In genomic region chr11:78195101-78195863, GRCm38 (mm10) we compare ENCODE assay signal across 9 mouse cellular contexts. TPM values are rescaled to one million over a fixed set of nuclear protein-coding genes. Genes with fewer than 3 reads are reported as not detected.
DNase-seq lines count a peak whose midpoint lies in the region; ATAC-seq and TF ChIP-seq lines count a peak whose summit lies in the region.
"Had no signal": no experiment of that assay in that cellular context is flagged by ENCODE, and none has a peak within 500 bp of the region (broad histone marks: within the 10 kb centered on the region; RNA-seq: fewer than 3 reads in every experiment).

No protein-coding gene starts in this region.

- no peak for ATAC-seq in lung, embryonic 14.5 days (ENCODE audit: insufficient read depth)
- ATAC-seq in erythroid progenitor cell, adult 5-6 weeks (replicated peaks; ENCODE audit: low FRiP score, poor library complexity, severe bottlenecking) = peak; percentile 28; the same call in 1 of the 2 replicates
- no peak for ATAC-seq in intestine, postnatal 0 days
- no peak for ATAC-seq in neural tube, embryonic 14.5 days (ENCODE audit: low read depth)
- ATAC-seq in megakaryocyte-erythroid progenitor cell, adult 5-6 weeks (replicated peaks; ENCODE audit: low FRiP score, low TSS enrichment, poor library complexity, severe bottlenecking) = no peak

- no peaks in the 10 kb centered on the region for H3K9me3 ChIP-seq in lung, embryonic 14.5 days (ENCODE audit: low read depth, low read length)
- no peaks in the 10 kb centered on the region for H3K9me3 ChIP-seq in intestine, postnatal 0 days (ENCODE audit: control insufficient read depth)
- H3K9me3 ChIP-seq in neural tube, embryonic 14.5 days (ENCODE audit: control insufficient read depth, low read length) = no peaks in the 10 kb centered on the region

- H3K4me1 ChIP-seq in lung, embryonic 14.5 days (ENCODE audit: insufficient read depth) = peaks cover 6% of the 10 kb centered on the region; the same call in 1 of the 2 replicates
- H3K4me1 ChIP-seq in intestine, postnatal 0 days (replicated peaks; ENCODE audit: control insufficient read depth, insufficient read depth, low read length) = 0 out of 2 replicates have a peak, but pooled peaks cover 3% of the 10 kb centered on the region
- H3K4me1 ChIP-seq in neural tube, embryonic 14.5 days (ENCODE audit: control insufficient read depth, insufficient read depth, low read length) = no peaks in the 10 kb centered on the region; the same call in 1 of the 2 replicates

- H3K9ac ChIP-seq in lung, embryonic 14.5 days = peak overlapping the region; percentile 40
- H3K9ac ChIP-seq in intestine, postnatal 0 days (ENCODE audit: low read depth, low read length) = peak overlapping the region; percentile 38; the same call in 1 of the 2 replicates
- no peak overlapping the region for H3K9ac ChIP-seq in neural tube, embryonic 14.5 days (replicated peaks; ENCODE audit: low read depth, low read length)

- peak overlapping the region; percentile 70 for H3K4me2 ChIP-seq in lung, embryonic 14.5 days
- peak overlapping the region; percentile 85 for H3K4me2 ChIP-seq in intestine, postnatal 0 days (replicated peaks; ENCODE audit: low read depth)
- peak overlapping the region; percentile 28 for H3K4me2 ChIP-seq in neural tube, embryonic 14.5 days (ENCODE audit: low read depth, low read length)

- whole genome bisulfite sequencing in lung, embryonic 14.5 days = 58% methylated on average over 23 of the region's 23 CpGs
- WGBS in intestine, postnatal 0 days = 60% methylated on average over 23 of the region's 23 CpGs
- WGBS in neural tube, embryonic 14.5 days = 68% methylated on average over 23 of the region's 23 CpGs

- peak overlapping the region; percentile 30 for H3K27ac ChIP-seq in lung, embryonic 14.5 days (ENCODE audit: low read depth)
- no peak overlapping the region for H3K27ac ChIP-seq in intestine, postnatal 0 days (ENCODE audit: low read depth, low read length)
- no peak overlapping the region for H3K27ac ChIP-seq in neural tube, embryonic 14.5 days (ENCODE audit: low read depth, low read length)

- H3K27me3 ChIP-seq in lung, embryonic 14.5 days (ENCODE audit: insufficient read depth, low read length) = no peaks in the 10 kb centered on the region
- 0 out of 2 replicates have a peak, but pooled peaks cover 3% of the 10 kb centered on the region for H3K27me3 ChIP-seq in intestine, postnatal 0 days (replicated peaks; ENCODE audit: control insufficient read depth, insufficient read depth, low read length)
- no peaks in the 10 kb centered on the region for H3K27me3 ChIP-seq in neural tube, embryonic 14.5 days (ENCODE audit: control insufficient read depth, insufficient read depth, low read length)

- peaks cover 28% of the 10 kb centered on the region for H3K36me3 ChIP-seq in lung, embryonic 14.5 days (ENCODE audit: insufficient read depth)
- H3K36me3 ChIP-seq in intestine, postnatal 0 days (ENCODE audit: control insufficient read depth, insufficient read depth) = no peaks in the 10 kb centered on the region
- peaks cover 12% of the 10 kb centered on the region; the same call in 1 of the 2 replicates for H3K36me3 ChIP-seq in neural tube, embryonic 14.5 days (ENCODE audit: control insufficient read depth, insufficient read depth, low read length)

- no peak for TF ChIP-seq CTCF in lung, embryonic 14.5 days (IDR thresholded peaks at IDR 0.05; ENCODE audit: low read depth)
- no peak for TF ChIP-seq CTCF in intestine, postnatal 0 days (IDR thresholded peaks at IDR 0.05; ENCODE audit: low read depth)

- intact Hi-C loops in left cerebral cortex, postnatal 14 days (cut with DNase I) = no loop called here

- peak overlapping the region; percentile 46 for H3K4me3 ChIP-seq in lung, embryonic 14.5 days (ENCODE audit: low read depth, low read length)
- peak overlapping the region; percentile 57 for H3K4me3 ChIP-seq in intestine, postnatal 0 days (ENCODE audit: low read depth, low read length)
- H3K4me3 ChIP-seq in neural tube, embryonic 14.5 days (ENCODE audit: low read depth, low read length) = peak overlapping the region; percentile 18

- DNase-seq in lung, embryonic 14.5 days = no peak
- no peak for DNase-seq in lung, postnatal 10 days
- DNase-seq in adrenal gland, adult (ENCODE audit: inconsistent age in 2 of 2, low spot score in 1 of 2) = no peak
- no peak for DNase-seq in left cerebral cortex, postnatal 14 days (ENCODE audit: low spot score in 2 of 2)

RNA-seq across cellular contexts. Expression of gene Proca1, which starts 2.1 kb away (rescaled TPM):
- 2.8 TPM in 2 replicates for polyA plus RNA-seq in lung, embryonic 14.5 days (2014; fragmentation: Nextera tagmentation; extraction: Ambion mirVana)
- total RNA-seq in erythroid progenitor cell, adult 5-6 weeks (2015; ENCODE audit: low replicate concordance) = not detected in 2 replicates
- total RNA-seq in erythroid progenitor cell, adult 5-6 weeks (2017; ENCODE audit: low replicate concordance) = not detected in 2 replicates
- 0.77 and 1.1 TPM in 2 replicates for polyA plus RNA-seq in intestine, postnatal 0 days (2015; fragmentation: Nextera tagmentation; extraction: Ambion mirVana)
- 2.8 and 3.5 TPM in 2 replicates for polyA plus RNA-seq in neural tube, embryonic 14.5 days (2014; fragmentation: Nextera tagmentation; extraction: Ambion mirVana)
- total RNA-seq in left cerebral cortex, postnatal 14 days (2021) = 1 to 10 TPM; 5.1 to 6.7 TPM
- not detected in 2 replicates for total RNA-seq in megakaryocyte-erythroid progenitor cell, adult 5-6 weeks (2014; fragmentation: Nextera tagmentation)
- total RNA-seq in megakaryocyte-erythroid progenitor cell, adult 5-6 weeks (2017) = 1.2 TPM in 1 of 2 replicates, not detected in the other
- total RNA-seq: neutrophil, adult 5-6 weeks had no signal

RNA-seq across cellular contexts. Expression of gene Rab34, which starts 7.1 kb away (rescaled TPM):
- 140 TPM in 2 replicates for polyA plus RNA-seq in lung, embryonic 14.5 days (2014; fragmentation: Nextera tagmentation; extraction: Ambion mirVana)
- total RNA-seq in erythroid progenitor cell, adult 5-6 weeks (2015; ENCODE audit: low replicate concordance) = 2.9 TPM in 1 of 2 replicates, not detected in the other
- total RNA-seq in erythroid progenitor cell, adult 5-6 weeks (2017; ENCODE audit: low replicate concordance) = 2.6 and 7.1 TPM in 2 replicates
- polyA plus RNA-seq in intestine, postnatal 0 days (2015; fragmentation: Nextera tagmentation; extraction: Ambion mirVana) = 33.9 and 35.4 TPM in 2 replicates
- polyA plus RNA-seq in neural tube, embryonic 14.5 days (2014; fragmentation: Nextera tagmentation; extraction: Ambion mirVana) = 61.5 and 63.9 TPM in 2 replicates
- total RNA-seq in left cerebral cortex, postnatal 14 days (2021) = 10 to 100 TPM; 32.6 to 34.5 TPM
- 4.8 TPM in 1 of 2 replicates, not detected in the other for total RNA-seq in megakaryocyte-erythroid progenitor cell, adult 5-6 weeks (2014; fragmentation: Nextera tagmentation)
- not detected in 2 replicates for total RNA-seq in megakaryocyte-erythroid progenitor cell, adult 5-6 weeks (2017)
- total RNA-seq: neutrophil, adult 5-6 weeks had no signal

RNA-seq across cellular contexts. Expression of gene Rpl23a, which starts 11.9 kb away (rescaled TPM):
- polyA plus RNA-seq in lung, embryonic 14.5 days (2014; fragmentation: Nextera tagmentation; extraction: Ambion mirVana) = 1,638 and 1,710 TPM in 2 replicates
- total RNA-seq in erythroid progenitor cell, adult 5-6 weeks (2015; ENCODE audit: low replicate concordance) = 1,034 and 1,190 TPM in 2 replicates
- total RNA-seq in erythroid progenitor cell, adult 5-6 weeks (2017; ENCODE audit: low replicate concordance) = 811 and 1,012 TPM in 2 replicates
- 762 and 768 TPM in 2 replicates for polyA plus RNA-seq in intestine, postnatal 0 days (2015; fragmentation: Nextera tagmentation; extraction: Ambion mirVana)
- polyA plus RNA-seq in neural tube, embryonic 14.5 days (2014; fragmentation: Nextera tagmentation; extraction: Ambion mirVana) = 906 and 951 TPM in 2 replicates
- 100 to 1,000 TPM; 643 to 660 TPM for total RNA-seq in left cerebral cortex, postnatal 14 days (2021)
- total RNA-seq in megakaryocyte-erythroid progenitor cell, adult 5-6 weeks (2014; fragmentation: Nextera tagmentation) = 5,168 and 5,735 TPM in 2 replicates
- 4,325 and 4,755 TPM in 2 replicates for total RNA-seq in megakaryocyte-erythroid progenitor cell, adult 5-6 weeks (2017)

RNA-seq across cellular contexts. Expression of gene Tlcd1, which starts 18.8 kb away (rescaled TPM):
- polyA plus RNA-seq in lung, embryonic 14.5 days (2014; fragmentation: Nextera tagmentation; extraction: Ambion mirVana) = 19.2 and 21.6 TPM in 2 replicates
- total RNA-seq in erythroid progenitor cell, adult 5-6 weeks (2015; ENCODE audit: low replicate concordance) = 174 and 194 TPM in 2 replicates
- 107 and 197 TPM in 2 replicates for total RNA-seq in erythroid progenitor cell, adult 5-6 weeks (2017; ENCODE audit: low replicate concordance)
- polyA plus RNA-seq in intestine, postnatal 0 days (2015; fragmentation: Nextera tagmentation; extraction: Ambion mirVana) = 14.1 and 16.1 TPM in 2 replicates
- polyA plus RNA-seq in neural tube, embryonic 14.5 days (2014; fragmentation: Nextera tagmentation; extraction: Ambion mirVana) = 14.6 and 16.7 TPM in 2 replicates
- 10 to 100 TPM; 27.4 to 29.6 TPM for total RNA-seq in left cerebral cortex, postnatal 14 days (2021)
- total RNA-seq in megakaryocyte-erythroid progenitor cell, adult 5-6 weeks (2014; fragmentation: Nextera tagmentation) = 24.4 and 25.2 TPM in 2 replicates
- 13.3 and 19.6 TPM in 2 replicates for total RNA-seq in megakaryocyte-erythroid progenitor cell, adult 5-6 weeks (2017)

RNA-seq across cellular contexts. Expression of gene Nek8, which starts 18.8 kb away (rescaled TPM):
- polyA plus RNA-seq in lung, embryonic 14.5 days (2014; fragmentation: Nextera tagmentation; extraction: Ambion mirVana) = 15.3 and 17.2 TPM in 2 replicates
- total RNA-seq in erythroid progenitor cell, adult 5-6 weeks (2015; ENCODE audit: low replicate concordance) = 43.2 and 79.6 TPM in 2 replicates
- total RNA-seq in erythroid progenitor cell, adult 5-6 weeks (2017; ENCODE audit: low replicate concordance) = 35.9 and 76.8 TPM in 2 replicates
- polyA plus RNA-seq in intestine, postnatal 0 days (2015; fragmentation: Nextera tagmentation; extraction: Ambion mirVana) = 5.7 and 5.8 TPM in 2 replicates
- polyA plus RNA-seq in neural tube, embryonic 14.5 days (2014; fragmentation: Nextera tagmentation; extraction: Ambion mirVana) = 3.9 and 6.1 TPM in 2 replicates
- 1 to 10 TPM; 3.3 to 3.5 TPM for total RNA-seq in left cerebral cortex, postnatal 14 days (2021)
- 26.7 and 38.5 TPM in 2 replicates for total RNA-seq in megakaryocyte-erythroid progenitor cell, adult 5-6 weeks (2014; fragmentation: Nextera tagmentation)
- total RNA-seq in megakaryocyte-erythroid progenitor cell, adult 5-6 weeks (2017) = 3.7 and 7.4 TPM in 2 replicates

Comparison
In these comparisons a context has a peak if more than half of its experiments do, and no peak if none do; other contexts are left out.
1. H3K4me2 ChIP-seq: peak in every context shown above with its lines; median percentile 85 in intestine, postnatal 0 days; 70 in lung, embryonic 14.5 days; 28 in neural tube, embryonic 14.5 days.
2. RNA of gene Rab34, which starts 7.1 kb away (total RNA-seq): 32.6 to 34.5 TPM in left cerebral cortex, postnatal 14 days; 2.6 to 7.1 TPM in erythroid progenitor cell, adult 5-6 weeks and 4.8 TPM in megakaryocyte-erythroid progenitor cell, adult 5-6 weeks; every median in the first group is over 4 times any median in the second.
3. Peak in every context shown above with its lines, with median percentiles within 50 percentile points of each other: H3K4me3 ChIP-seq.